Mouse (Mus musculus): ENCODE measurements at regions not wholly inside any gene's neighbourhood (a gene's known extent, or its start where the extent isn't known, plus 50 kb on each side); places are given as distances from the start of the nearest gene placed in this dataset.

- no peak for DNase-seq (ENCODE audit: extremely low spot score, low read depth, low spot score)
Measured at GRCm38 (mm10) chr12:25168213-25168545, 71.2 kb upstream of the Id2 start.

DNA sequence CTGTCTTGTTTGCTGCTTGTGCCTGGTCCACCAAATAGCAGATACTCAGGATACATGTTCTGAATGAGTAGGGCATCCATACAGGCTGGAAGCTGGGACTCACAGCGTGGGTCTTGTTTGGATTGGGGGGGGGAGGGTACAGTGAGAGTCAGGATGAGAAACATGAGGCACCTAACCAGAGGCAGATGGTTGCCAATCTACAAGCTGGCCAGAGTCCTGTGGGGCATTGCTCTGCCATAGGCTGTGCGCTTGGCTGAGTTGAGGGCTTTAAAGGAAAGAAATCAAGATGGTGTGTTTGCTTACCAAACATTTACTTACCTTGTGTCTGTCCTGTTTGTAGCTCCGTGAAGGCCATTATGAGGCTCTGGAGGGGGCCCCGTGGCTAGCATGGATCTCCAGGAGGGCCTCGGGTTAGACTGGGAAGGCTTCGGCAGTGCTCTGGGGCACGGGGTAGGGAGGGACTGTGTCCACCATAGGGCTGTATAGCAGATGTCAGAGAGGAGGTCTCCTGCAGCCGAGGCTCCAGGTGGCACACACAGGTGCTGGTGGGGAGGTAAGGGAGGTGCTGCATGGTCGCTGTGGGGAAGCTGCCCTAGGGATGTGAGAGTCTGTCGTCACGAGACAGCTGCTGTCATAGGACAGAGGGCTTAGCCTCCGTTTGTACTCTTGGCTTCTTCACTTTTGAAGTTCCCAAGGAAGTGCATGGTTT is 70.7 kb upstream of the Id2 start:
- DNase-seq (ENCODE audit: extremely low spot score, low read depth, low spot score): no peak

DNA sequence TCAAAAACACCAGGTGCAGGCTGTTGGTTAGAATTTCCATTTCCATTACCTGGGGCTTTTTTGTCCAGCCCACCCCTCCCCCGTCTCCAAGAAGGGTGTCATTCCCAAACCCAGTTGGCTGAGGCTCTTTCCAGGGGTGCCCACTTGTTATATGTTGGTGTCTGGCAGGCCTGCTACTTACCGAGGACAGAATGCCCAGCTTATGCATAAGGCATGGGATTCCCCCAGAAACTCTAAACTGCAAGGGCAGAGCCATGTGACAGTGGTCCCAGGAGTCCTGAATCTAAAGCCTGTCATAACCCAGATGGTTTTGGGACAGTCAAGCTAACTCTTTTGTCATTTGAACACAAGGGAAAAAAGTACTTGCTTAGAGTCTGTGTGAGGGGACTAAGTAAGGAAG is 69.6 kb upstream of the Id2 start:
- DNase-seq (ENCODE audit: extremely low spot score, low read depth, low spot score): no peak

- DNase-seq (ENCODE audit: extremely low spot score, low read depth, low spot score): no peak
Measured at GRCm38 (mm10) chr12:25165650-25166049, 68.7 kb upstream of the Id2 start.

- DNase-seq (ENCODE audit: extremely low spot score, low read depth, low spot score): no peak
Measured at GRCm38 (mm10) chr12:25164724-25165123, 67.8 kb upstream of the Id2 start.

GRCm38 (mm10) chr12:25163541-25163940 is 66.6 kb upstream of the Id2 start:
- no peak for DNase-seq (ENCODE audit: extremely low spot score, low read depth, low spot score)

- no peak for DNase-seq (ENCODE audit: extremely low spot score, low read depth, low spot score)
Measured at GRCm38 (mm10) chr12:25162843-25163242, 65.9 kb upstream of the Id2 start.

DNA sequence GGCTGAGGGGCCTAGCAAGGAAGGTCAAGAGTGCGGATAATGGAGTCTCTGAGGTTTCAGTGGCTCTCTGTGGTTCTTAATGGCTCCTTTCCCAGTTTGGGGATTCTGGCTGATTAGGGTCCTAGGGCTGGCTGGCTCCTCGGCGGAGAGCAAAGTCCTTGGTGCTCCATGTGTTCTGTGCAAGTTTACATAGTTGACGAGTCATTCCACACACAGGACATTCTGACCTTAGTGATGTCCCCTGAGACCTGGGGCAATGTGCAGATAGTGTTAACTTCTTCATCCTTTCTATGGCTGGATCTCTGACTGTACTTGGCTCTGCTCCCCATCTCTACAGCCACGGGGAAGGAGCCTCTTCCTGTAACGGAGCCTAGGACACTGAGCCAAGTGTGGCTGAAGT is 65.0 kb upstream of the Id2 start:
- no peak for DNase-seq (ENCODE audit: extremely low spot score, low read depth, low spot score)

DNA sequence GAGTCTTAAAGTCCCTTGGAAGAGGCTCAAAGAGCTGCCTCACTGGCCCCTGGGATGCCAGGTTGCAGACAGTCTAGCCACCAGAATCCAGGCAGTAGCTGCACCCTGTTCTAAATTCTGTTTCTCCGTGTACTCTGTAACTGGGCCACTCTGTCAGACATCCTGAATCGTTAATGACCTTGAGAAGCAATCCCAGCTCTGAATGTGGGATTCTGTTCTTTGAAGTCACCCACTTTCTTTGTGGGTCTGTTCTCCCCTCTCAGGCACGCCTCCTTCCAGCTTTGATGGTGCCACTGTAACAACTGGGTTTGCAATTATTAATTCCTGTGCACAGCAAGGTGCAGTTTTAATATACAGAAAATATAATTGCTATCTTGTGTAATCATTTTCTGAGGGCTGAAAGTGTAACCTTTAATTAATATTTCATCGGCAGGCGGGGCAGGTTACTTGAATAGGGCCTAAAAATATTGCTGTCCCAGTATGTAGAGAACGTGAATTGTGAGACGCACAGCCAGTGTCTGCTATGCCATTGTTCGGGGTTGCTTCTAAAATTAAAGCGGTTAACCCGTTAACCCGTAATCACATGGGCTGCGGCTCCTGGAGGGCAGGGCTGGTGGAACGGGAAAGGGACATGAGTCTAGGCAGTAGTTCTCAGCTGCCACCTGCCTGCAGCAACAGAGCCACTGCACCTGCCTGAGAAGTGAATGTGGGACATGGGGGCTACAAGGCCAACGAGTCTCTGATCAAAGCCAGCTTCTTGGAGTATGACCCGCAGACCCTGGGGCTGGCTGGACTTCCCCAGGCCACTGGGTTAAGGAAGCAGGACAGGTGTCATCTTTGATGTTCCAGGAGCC is 64.3 kb upstream of the Id2 start:
- DNase-seq (ENCODE audit: extremely low spot score, low read depth, low spot score): no peak

GRCm38 (mm10) chr12:25159091-25159490 is 62.2 kb upstream of the Id2 start:
- DNase-seq (ENCODE audit: extremely low spot score, low read depth, low spot score): no peak

GRCm38 (mm10) chr12:25157238-25157637 is 60.3 kb upstream of the Id2 start:
- DNase-seq (ENCODE audit: extremely low spot score, low read depth, low spot score): no peak

- DNase-seq (ENCODE audit: extremely low spot score, low read depth, low spot score): no peak
Measured at GRCm38 (mm10) chr12:25155396-25155795, 58.5 kb upstream of the Id2 start.

GRCm38 (mm10) chr12:25148099-25148498 is 51.2 kb upstream of the Id2 start:
- DNase-seq (ENCODE audit: extremely low spot score, low read depth, low spot score): no peak

Measured in hindlimb bud, embryonic 11.5 days (tissue).